8 mouse cellular contexts compared by ENCODE assay signal in genomic region chr6:88147411-88148003, GRCm38 (mm10). TPM values are rescaled to one million over a fixed set of nuclear protein-coding genes. Genes with fewer than 3 reads are reported as not detected.
DNase-seq lines count a peak whose midpoint lies in the region; ATAC-seq and TF ChIP-seq lines count a peak whose summit lies in the region.

No protein-coding gene starts in this region.

- WGBS in heart, embryonic 11.5 days (ENCODE audit: insufficient replicate concordance), result 76% methylated on average over 16 of the region's 16 CpGs
- WGBS in spleen, adult 2 months, result 33% methylated on average over 16 of the region's 16 CpGs
- WGBS in kidney, adult 2 months, result 45% methylated on average over 16 of the region's 16 CpGs
- WGBS in forebrain, embryonic 15.5 days, result 55% methylated on average over 16 of the region's 16 CpGs

- no peak overlapping the region for H3K4me2 ChIP-seq in heart, embryonic 11.5 days
- no peak overlapping the region for H3K4me2 ChIP-seq in forebrain, embryonic 15.5 days (replicated peaks)

- H3K9ac ChIP-seq in heart, embryonic 11.5 days (ENCODE audit: low read depth, low read length), result no peak overlapping the region
- no peak overlapping the region for H3K9ac ChIP-seq in forebrain, embryonic 15.5 days (replicated peaks)

- TF ChIP-seq CTCF in spleen, adult 2 months (IDR thresholded peaks at IDR 0.05; ENCODE audit: extremely low read depth, insufficient read depth, insufficient read length, insufficient replicate concordance), result no peak
- no peak for TF ChIP-seq CTCF in kidney, adult 2 months (conservative IDR thresholded peaks at IDR 0.05; ENCODE audit: insufficient read depth, insufficient read length, low read depth, low read length)

- H3K27me3 ChIP-seq in heart, embryonic 11.5 days (ENCODE audit: control insufficient read depth, insufficient read depth, low read length), result peaks cover 3% of the 10 kb centered on the region; the same call in 1 of the 2 replicates
- H3K27me3 ChIP-seq in spleen, adult 2 months (ENCODE audit: control insufficient read depth, insufficient read depth, low read length), result no peaks in the 10 kb centered on the region
- no peaks in the 10 kb centered on the region for H3K27me3 ChIP-seq in kidney, adult 2 months (replicated peaks; ENCODE audit: control insufficient read depth, insufficient read depth, low read length)
- no peaks in the 10 kb centered on the region for H3K27me3 ChIP-seq in forebrain, embryonic 15.5 days

- ATAC-seq in heart, embryonic 11.5 days (replicated peaks; ENCODE audit: insufficient number of reproducible peaks, low FRiP score, low TSS enrichment), result no peak
- ATAC-seq in forebrain, embryonic 15.5 days (replicated peaks), result no peak

- H3K4me1 ChIP-seq in heart, embryonic 11.5 days (ENCODE audit: control insufficient read depth, insufficient read depth, low read length), result no peaks in the 10 kb centered on the region; the same call in 1 of the 2 replicates
- H3K4me1 ChIP-seq in spleen, adult 2 months (ENCODE audit: control insufficient read depth, insufficient read depth, insufficient read length), result no peaks in the 10 kb centered on the region
- H3K4me1 ChIP-seq in kidney, adult 2 months (ENCODE audit: control insufficient read depth, insufficient read depth, low read length), result no peaks in the 10 kb centered on the region
- 0 out of 2 replicates have a peak, but pooled peaks cover 7% of the 10 kb centered on the region for H3K4me1 ChIP-seq in forebrain, embryonic 15.5 days

- no peak for TF ChIP-seq POLR2A in spleen, adult 2 months (IDR thresholded peaks at IDR 0.05; ENCODE audit: low read depth, low read length)
- TF ChIP-seq POLR2A in kidney, adult 2 months (IDR thresholded peaks at IDR 0.05; ENCODE audit: low read depth, low read length), result no peak

- H3K36me3 ChIP-seq in heart, embryonic 11.5 days (ENCODE audit: control insufficient read depth, insufficient read depth, low read length), result no peaks in the 10 kb centered on the region
- H3K36me3 ChIP-seq in spleen, adult 2 months (ENCODE audit: control insufficient read depth, insufficient read depth, low read length), result no peaks in the 10 kb centered on the region
- H3K36me3 ChIP-seq in kidney, adult 2 months (ENCODE audit: control insufficient read depth, insufficient read depth, low read length), result no peaks in the 10 kb centered on the region
- H3K36me3 ChIP-seq in forebrain, embryonic 15.5 days, result no peaks in the 10 kb centered on the region

- H3K9me3 ChIP-seq in heart, embryonic 11.5 days (replicated peaks; ENCODE audit: control insufficient read depth, low read length), result no peaks in the 10 kb centered on the region
- H3K9me3 ChIP-seq in forebrain, embryonic 15.5 days, result no peaks in the 10 kb centered on the region

- H3K27ac ChIP-seq in heart, embryonic 11.5 days (ENCODE audit: low read depth, low read length), result no peak overlapping the region
- peak overlapping the region; percentile 8; the same call in 1 of the 2 replicates for H3K27ac ChIP-seq in spleen, adult 2 months (ENCODE audit: insufficient read depth, low read length)
- peak overlapping the region; percentile 14; the same call in 1 of the 2 replicates for H3K27ac ChIP-seq in kidney, adult 2 months (ENCODE audit: insufficient read depth, low read depth, low read length)
- H3K27ac ChIP-seq in forebrain, embryonic 15.5 days (replicated peaks), result no peak overlapping the region

- no peak overlapping the region for H3K4me3 ChIP-seq in heart, embryonic 11.5 days (ENCODE audit: low read depth, low read length)
- no peak overlapping the region for H3K4me3 ChIP-seq in spleen, adult 2 months (ENCODE audit: extremely low read depth, insufficient read depth, insufficient read length)
- H3K4me3 ChIP-seq in kidney, adult 2 months (ENCODE audit: insufficient read depth, low read depth, low read length), result peak overlapping the region; percentile 13; the same call in 1 of the 2 replicates
- no peak overlapping the region for H3K4me3 ChIP-seq in forebrain, embryonic 15.5 days

- DNase-seq in heart, adult 11 months, result peak; percentile 98
- DNase-seq in spleen, adult 2 months (ENCODE audit: low read depth in 1 of 2, low spot score in 2 of 2), result no peak
- no peak for DNase-seq in spleen, adult 18-20 months
- peak; percentile 80 for DNase-seq in kidney, adult 2 months
- peak; percentile 90 for DNase-seq in lung, postnatal 25 days (ENCODE audit: low spot score)
- no peak for DNase-seq in urinary bladder, adult 2 months (ENCODE audit: low spot score)

RNA-seq across cellular contexts. Expression of gene Gata2, which starts 46.2 kb away (rescaled TPM):
- polyA plus RNA-seq in heart, embryonic 11.5 days (2014; fragmentation: Nextera tagmentation; extraction: Ambion mirVana), result 14.3 and 14.5 TPM in 2 replicates
- polyA plus RNA-seq in spleen, adult 2 months (2012; rRNA removed), result 13.1 and 13.2 TPM in 2 replicates
- 36.9 and 37.4 TPM in 2 replicates for polyA plus RNA-seq in kidney, adult 2 months (2012; rRNA removed)
- polyA plus RNA-seq in urinary bladder, adult 2 months (2012; rRNA removed), result 41.4 and 55.5 TPM in 2 replicates
- polyA plus RNA-seq in forebrain, embryonic 15.5 days (2015; fragmentation: Nextera tagmentation; extraction: Ambion mirVana), result 2.1 and 2.7 TPM in 2 replicates

Comparison
In these comparisons a context has a peak if more than half of its experiments do, and no peak if none do; other contexts are left out.
1. DNase-seq: peak in heart, adult 11 months (single experiment), kidney, adult 2 months (single experiment) and lung, postnatal 25 days (single experiment); none in spleen, adult 2 months (0 of 2), spleen, adult 18-20 months (0 of 2) and urinary bladder, adult 2 months (single experiment).
2. H3K27ac ChIP-seq: peak in spleen, adult 2 months (single experiment) and kidney, adult 2 months (single experiment); none in heart, embryonic 11.5 days (single experiment) and forebrain, embryonic 15.5 days (single experiment).